Mouse (Mus musculus) lung, adult 2 months (tissue): ENCODE results near the gene Pth2.
"Not testable (repeated sequence)": the region's sequence is repeated elsewhere in the genome, so short reads cannot be mapped to it uniquely, and the experiment has no call there.

Experiments
- CTCF ChIP-seq: fragments of 200-500 bp; IDR thresholded peaks from 2 replicates; pipeline ENCODE4 v1.5.1; 2011; ENCODE audit warnings: mild to moderate bottlenecking, low read length, control low read depth; ENCODE audit not compliant: insufficient read depth
- POLR2A ChIP-seq: fragments of 200-500 bp; IDR thresholded peaks from 2 replicates; pipeline ENCODE4 v1.6.1; 2011; ENCODE audit warnings: low read depth, mild to moderate bottlenecking, control low read depth, low read length, borderline replicate concordance; ENCODE audit errors: extremely low read depth

DNA sequence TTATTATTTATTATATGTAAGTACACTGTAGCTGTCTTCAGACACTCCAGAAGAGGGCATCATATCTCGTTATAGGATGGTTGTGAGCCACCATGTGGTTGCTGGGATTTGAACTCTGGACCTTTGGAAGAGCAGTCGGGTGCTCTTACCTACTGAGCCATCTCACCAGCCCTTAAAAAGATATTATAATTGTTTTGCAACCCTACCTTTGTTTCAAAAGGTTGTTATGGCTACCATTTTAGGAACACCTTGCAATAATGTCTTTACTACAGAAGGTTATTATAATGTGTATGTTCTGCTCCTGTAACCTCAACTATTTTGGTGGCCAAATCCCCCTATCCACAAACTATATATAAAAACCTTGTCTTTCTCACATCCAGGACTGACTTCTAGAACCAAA is 27.7 kb upstream of the Pth2 start:
- not testable (repeated sequence) for TF ChIP-seq CTCF, POLR2A
